Comparison of ENCODE assay signal across 8 mouse cellular contexts in genomic region chr1:86442832-86443231, GRCm38 (mm10). TPM values are rescaled to one million over a fixed set of nuclear protein-coding genes. Genes with fewer than 3 reads are reported as not detected.
DNase-seq lines count a peak whose midpoint lies in the region; ATAC-seq and TF ChIP-seq lines count a peak whose summit lies in the region.

No protein-coding gene starts in this region.

- ATAC-seq in frontal cortex, adult (ENCODE audit: low TSS enrichment): peak; percentile 31
- no peak for ATAC-seq in liver, embryonic 11.5 days (replicated peaks; ENCODE audit: low FRiP score)
- ATAC-seq in stomach, embryonic 15.5 days (ENCODE audit: insufficient read depth, low FRiP score, low read depth): peak; percentile 2; the same call in 1 of the 2 replicates

- peak overlapping the region; percentile 80 for H3K4me3 ChIP-seq in testis, adult 2 months (ENCODE audit: control insufficient read depth, low read depth, low read length)
- peak overlapping the region; percentile 59 for H3K4me3 ChIP-seq in liver, embryonic 11.5 days (ENCODE audit: low read depth, low read length)
- peak overlapping the region; percentile 44 for H3K4me3 ChIP-seq in stomach, embryonic 15.5 days (replicated peaks)

- no peaks in the 10 kb centered on the region for H3K36me3 ChIP-seq in testis, adult 2 months (ENCODE audit: control insufficient read depth, insufficient read depth, low read length)
- no peaks in the 10 kb centered on the region for H3K36me3 ChIP-seq in liver, embryonic 11.5 days (ENCODE audit: control insufficient read depth, insufficient read depth, low read length)
- H3K36me3 ChIP-seq in stomach, embryonic 15.5 days: no peaks in the 10 kb centered on the region

- H3K4me1 ChIP-seq in testis, adult 2 months (ENCODE audit: control insufficient read depth, insufficient read depth, low read length): peaks cover 22% of the 10 kb centered on the region
- H3K4me1 ChIP-seq in liver, embryonic 11.5 days (replicated peaks; ENCODE audit: control insufficient read depth, insufficient read depth, low read length): peaks cover 36% of the 10 kb centered on the region
- H3K4me1 ChIP-seq in stomach, embryonic 15.5 days: peaks cover 37% of the 10 kb centered on the region

- no peaks in the 10 kb centered on the region for H3K9me3 ChIP-seq in liver, embryonic 11.5 days (ENCODE audit: control insufficient read depth, low read length)
- no peaks in the 10 kb centered on the region for H3K9me3 ChIP-seq in stomach, embryonic 15.5 days

- WGBS in liver, embryonic 11.5 days: 7% methylated on average over 24 of the region's 24 CpGs
- 5% methylated on average over 24 of the region's 24 CpGs for WGBS in stomach, embryonic 15.5 days

- peak overlapping the region; percentile 96 for H3K9ac ChIP-seq in liver, embryonic 11.5 days (ENCODE audit: low read depth, low read length)
- peak overlapping the region; percentile 65 for H3K9ac ChIP-seq in stomach, embryonic 15.5 days

- no peaks in the 10 kb centered on the region for H3K27me3 ChIP-seq in testis, adult 2 months (ENCODE audit: control insufficient read depth, insufficient read depth, low read length)
- 0 out of 2 replicates have a peak, but pooled peaks cover 3% of the 10 kb centered on the region for H3K27me3 ChIP-seq in liver, embryonic 11.5 days (replicated peaks; ENCODE audit: control insufficient read depth, insufficient read depth, low read length)
- no peaks in the 10 kb centered on the region for H3K27me3 ChIP-seq in stomach, embryonic 15.5 days (replicated peaks)

- TF ChIP-seq CTCF in testis, adult 2 months (IDR thresholded peaks at IDR 0.05; ENCODE audit: control insufficient read depth, insufficient read depth, insufficient replicate concordance, low read depth, low read length): no peak

- no peak for DNase-seq in frontal cortex, postnatal 10 days (ENCODE audit: low spot score in 2 of 2)
- no peak for DNase-seq in testis, postnatal 10 days (ENCODE audit: low spot score)
- DNase-seq in liver, embryonic 11.5 days (ENCODE audit: low spot score): no peak
- no peak for DNase-seq in urinary bladder, postnatal 14 days (ENCODE audit: low spot score)
- DNase-seq in spleen, adult 18-20 months: no peak

- no peak for TF ChIP-seq POLR2A in testis, adult 2 months (IDR thresholded peaks at IDR 0.05; ENCODE audit: control insufficient read depth, low read depth, low read length)

- peak overlapping the region; percentile 88 for H3K27ac ChIP-seq in testis, adult 2 months (ENCODE audit: control insufficient read depth, insufficient read depth, low read depth, low read length)
- H3K27ac ChIP-seq in liver, embryonic 11.5 days (ENCODE audit: low read depth, low read length): peak overlapping the region; percentile 98
- H3K27ac ChIP-seq in stomach, embryonic 15.5 days: peak overlapping the region; percentile 98

- peak overlapping the region; percentile 95 for H3K4me2 ChIP-seq in liver, embryonic 11.5 days
- peak overlapping the region; percentile 86 for H3K4me2 ChIP-seq in stomach, embryonic 15.5 days

RNA-seq across cellular contexts. Expression of gene Tex44, which starts 16.7 kb away (rescaled TPM):
- 140 and 142 TPM in 2 replicates for polyA plus RNA-seq in testis, adult 2 months (2012; rRNA removed)
- not detected in 2 replicates for polyA plus RNA-seq in liver, embryonic 11.5 days (2014; fragmentation: Nextera tagmentation; extraction: Ambion mirVana)
- not detected in 2 replicates for polyA plus RNA-seq in stomach, embryonic 15.5 days (2015; fragmentation: Nextera tagmentation; extraction: Ambion mirVana)

RNA-seq across cellular contexts. Expression of gene Nmur1, which starts 16.8 kb away (rescaled TPM):
- 11.7 and 23.8 TPM in 2 replicates for polyA plus RNA-seq in testis, adult 2 months (2012; rRNA removed)
- polyA plus RNA-seq in liver, embryonic 11.5 days (2014; fragmentation: Nextera tagmentation; extraction: Ambion mirVana): not detected in 2 replicates
- not detected in 2 replicates for polyA plus RNA-seq in stomach, embryonic 15.5 days (2015; fragmentation: Nextera tagmentation; extraction: Ambion mirVana)

Comparison
In these comparisons a context has a peak if more than half of its experiments do, and no peak if none do; other contexts are left out.
1. RNA of gene Tex44, which starts 16.7 kb away (polyA plus RNA-seq): 140 to 142 TPM in testis, adult 2 months; not detected in liver, embryonic 11.5 days and not detected in stomach, embryonic 15.5 days; every median in the first group is over 100 times any median in the second.
2. RNA of gene Nmur1, which starts 16.8 kb away (polyA plus RNA-seq): 11.7 to 23.8 TPM in testis, adult 2 months; not detected in stomach, embryonic 15.5 days and not detected in liver, embryonic 11.5 days; every median in the first group is over 10 times any median in the second.
3. Peak in every context shown above with its lines, with median percentiles within 50 percentile points of each other: H3K27ac ChIP-seq and H3K4me3 ChIP-seq.